Mouse (Mus musculus) testis, adult 10 weeks (tissue): ENCODE data around the gene Ltc4s. TPM values are rescaled to one million over a fixed set of nuclear protein-coding genes. Genes with fewer than 3 reads are reported as not detected.

Experiments
- polyA plus RNA-seq: library from polyadenylated mRNA; stranded (reverse); fragments of 350-450 nt; fragmentation: Illumina TruSeq; extraction: RNeasy Lipid Tissue Mini Kit (QIAGEN cat#74804); gene quantifications from one replicate; pipeline ENCODE4 v1.2.3, GENCODE M21; 2014; ENCODE audit warnings: low read depth, low replicate concordance

The Ltc4s gene
- polyA plus RNA-seq = not detected

GRCm38 (mm10) chr11:50238324-50238723 lies at the start of gene Ltc4s:
Gene Ltc4s, minus strand, starts transcription at chr11:50238616.

DNA sequence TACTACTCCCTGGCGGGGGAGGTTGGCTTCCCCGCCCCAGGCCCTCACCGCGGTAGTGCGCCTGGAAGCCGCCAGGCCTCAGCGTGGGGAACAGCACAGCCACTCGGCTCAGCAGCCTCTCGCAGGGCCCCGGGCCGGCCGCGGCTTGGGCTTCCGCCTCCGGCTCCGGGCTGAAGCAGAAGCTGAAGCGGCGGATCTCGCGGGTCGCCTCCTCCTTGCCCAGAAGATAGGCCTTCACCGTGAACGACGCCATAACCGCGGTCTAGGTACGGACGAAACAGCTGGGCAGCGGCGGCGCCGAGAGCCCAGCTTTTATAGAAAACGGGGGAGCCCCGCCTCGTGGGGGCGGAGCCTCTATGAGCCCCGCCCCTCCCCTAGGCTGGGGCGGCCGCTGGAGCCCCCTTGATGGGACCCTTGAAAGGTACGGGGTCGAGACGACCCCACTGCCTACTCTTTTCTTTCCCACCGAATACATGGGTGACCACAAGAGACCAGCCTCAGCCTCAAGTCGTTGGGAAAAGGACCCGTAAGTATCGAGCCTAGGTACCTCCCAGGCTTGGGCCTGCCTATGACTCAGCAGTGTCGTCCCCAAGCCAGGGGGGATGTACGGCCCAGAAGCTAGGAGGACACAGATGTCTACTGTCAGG lies 27.8 kb downstream of the Ltc4s start, which contains the start of the genes Sqstm1 and Mgat4b:
Gene Sqstm1, minus strand, starts transcription at position 323 of the 647 bp plus-strand sequence.
Gene Mgat4b, plus strand, starts transcription at position 386 of the 647 bp plus-strand sequence.

Other genes with a start within 250 kb of the Ltc4s start
- gene Rnf130, start 213.3 kb downstream of the Ltc4s start, polyA plus RNA-seq = 42.8 TPM
- 2.0 TPM for gene Tbc1d9b, start 107.2 kb downstream of the Ltc4s start, polyA plus RNA-seq
- 3.0 TPM for gene Mrnip, start 64.2 kb downstream of the Ltc4s start, polyA plus RNA-seq
- 60.0 TPM for gene Sqstm1, start 27.8 kb downstream of the Ltc4s start, polyA plus RNA-seq
- gene Mgat4b, start 27.7 kb downstream of the Ltc4s start, polyA plus RNA-seq = 2.1 TPM
- gene Maml1, start 53.7 kb upstream of the Ltc4s start, polyA plus RNA-seq = 2.5 TPM
- gene Canx, start 87.1 kb upstream of the Ltc4s start, polyA plus RNA-seq = 289 TPM
- 0.70 TPM for gene Cby3, start 115.8 kb upstream of the Ltc4s start, polyA plus RNA-seq
- gene Hnrnph1, start 138.4 kb upstream of the Ltc4s start, polyA plus RNA-seq = 648 TPM
- 8.0 TPM for gene Rufy1, start 192.5 kb upstream of the Ltc4s start, polyA plus RNA-seq